Mouse (Mus musculus) kidney, adult 2 months (tissue): ENCODE data around the gene Fgd4. TPM values are rescaled to one million over a fixed set of nuclear protein-coding genes. Genes with fewer than 3 reads are reported as not detected.
A peak's percentile ranks its signal among the peaks of the same experiment; 100 is the strongest.

ENCODE experiments used
- DNase-seq: peaks from one replicate; pipeline ENCODE4 v3.0.0; 2021
- H3K27ac ChIP-seq: fragments of 200-500 bp; 2 replicates; pipeline ENCODE4 v1.5.1; 2012; ENCODE audit warnings: low read depth, low read length, control low read depth, inconsistent platforms; ENCODE audit not compliant: insufficient read depth
- H3K27me3 ChIP-seq: fragments of 200-500 bp; replicated peaks from 2 replicates; pipeline ENCODE4 v1.6.1; 2012; ENCODE audit warnings: mild to moderate bottlenecking, moderate library complexity, low read length, inconsistent platforms; ENCODE audit not compliant: control insufficient read depth, insufficient read depth
- H3K36me3 ChIP-seq: fragments of 200-500 bp; 2 replicates; pipeline ENCODE4 v1.6.1; 2012; ENCODE audit warnings: mild to moderate bottlenecking, moderate library complexity, low read length, inconsistent platforms; ENCODE audit not compliant: control insufficient read depth, insufficient read depth
- H3K4me1 ChIP-seq: fragments of 200-500 bp; 2 replicates; pipeline ENCODE4 v1.6.1; 2011; ENCODE audit warnings: low read length; ENCODE audit not compliant: control insufficient read depth, insufficient read depth
- H3K4me3 ChIP-seq: fragments of 200-500 bp; 2 replicates; pipeline ENCODE4 v1.5.1; 2011; ENCODE audit warnings: mild to moderate bottlenecking, low read depth, low read length, control low read depth; ENCODE audit not compliant: insufficient read depth
- CTCF ChIP-seq: fragments of 200-500 bp; conservative IDR thresholded peaks from 2 replicates; pipeline ENCODE4 v1.5.1; 2011; ENCODE audit warnings: low read depth, mild to moderate bottlenecking, control low read depth, low read length, moderate library complexity, mixed read lengths; ENCODE audit not compliant: insufficient read depth, insufficient read length
- POLR2A ChIP-seq: fragments of 200-500 bp; IDR thresholded peaks from one replicate; pipeline ENCODE4 v1.6.1; 2011; ENCODE audit warnings: low read depth, low read length, control low read depth
- WGBS: fragments of 180-500 bp; shearing (Covaris S2); methylation state at CpG from one replicate; pipeline ENCODE4 v1.1.7; 2018; 5-methylcytosine and 5-hydroxymethylcytosine counted together
- polyA plus RNA-seq: library from polyadenylated mRNA; depleted of rRNA; stranded (reverse); fragments of >200 nt; gene quantifications from 2 replicates; pipeline ENCODE4 v1.2.3, GENCODE M21; 2012

Fgd4 gene
- polyA plus RNA-seq, 1 experiment: 7.0 TPM

DNA sequence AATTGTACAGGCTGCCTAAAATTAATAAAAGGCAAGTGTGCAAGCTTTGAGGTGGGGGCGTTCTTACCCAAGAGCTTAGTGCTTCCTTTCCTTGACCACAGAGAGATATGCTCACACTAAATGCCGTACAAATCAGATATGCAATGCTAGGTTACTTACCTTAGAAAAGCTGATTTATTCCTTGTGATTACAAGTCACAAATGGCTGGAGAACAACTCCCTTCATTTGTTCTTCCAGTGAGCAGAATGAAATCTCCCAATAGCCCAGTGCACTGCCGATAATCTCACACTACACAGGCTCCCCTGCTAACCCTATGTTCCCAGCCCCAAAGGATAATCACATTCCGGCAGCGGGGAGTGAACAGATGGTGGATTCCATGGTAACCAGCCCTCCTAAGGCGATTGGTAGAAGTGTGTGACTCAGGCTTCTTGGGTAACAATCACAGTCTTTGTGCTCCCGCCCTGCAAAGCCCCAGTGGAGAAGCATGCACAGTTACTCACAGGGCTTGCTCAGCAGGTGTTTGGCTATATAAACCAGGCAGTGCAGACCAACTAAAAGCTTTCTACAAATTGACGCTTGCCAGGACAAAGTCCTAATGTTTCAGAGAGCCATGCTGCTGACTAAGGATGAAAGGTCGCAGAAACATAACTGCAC is 40.3 kb downstream of the Fgd4 start:
- H3K36me3 ChIP-seq: no peaks in the 10 kb centered on the region
- WGBS: 21% methylated on average over 9 of the region's 9 CpGs
- H3K27me3 ChIP-seq: no peaks in the 10 kb centered on the region
- peak; percentile 91 for DNase-seq
- peak overlapping the region; percentile 18; the same call in 1 of the 2 replicates for H3K4me3 ChIP-seq
- peak overlapping the region; percentile 53 for H3K27ac ChIP-seq
- 0 out of 2 replicates have a peak, but pooled peaks cover 5% of the 10 kb centered on the region for H3K4me1 ChIP-seq
- no peak for TF ChIP-seq POLR2A
- no peak for TF ChIP-seq CTCF

DNA sequence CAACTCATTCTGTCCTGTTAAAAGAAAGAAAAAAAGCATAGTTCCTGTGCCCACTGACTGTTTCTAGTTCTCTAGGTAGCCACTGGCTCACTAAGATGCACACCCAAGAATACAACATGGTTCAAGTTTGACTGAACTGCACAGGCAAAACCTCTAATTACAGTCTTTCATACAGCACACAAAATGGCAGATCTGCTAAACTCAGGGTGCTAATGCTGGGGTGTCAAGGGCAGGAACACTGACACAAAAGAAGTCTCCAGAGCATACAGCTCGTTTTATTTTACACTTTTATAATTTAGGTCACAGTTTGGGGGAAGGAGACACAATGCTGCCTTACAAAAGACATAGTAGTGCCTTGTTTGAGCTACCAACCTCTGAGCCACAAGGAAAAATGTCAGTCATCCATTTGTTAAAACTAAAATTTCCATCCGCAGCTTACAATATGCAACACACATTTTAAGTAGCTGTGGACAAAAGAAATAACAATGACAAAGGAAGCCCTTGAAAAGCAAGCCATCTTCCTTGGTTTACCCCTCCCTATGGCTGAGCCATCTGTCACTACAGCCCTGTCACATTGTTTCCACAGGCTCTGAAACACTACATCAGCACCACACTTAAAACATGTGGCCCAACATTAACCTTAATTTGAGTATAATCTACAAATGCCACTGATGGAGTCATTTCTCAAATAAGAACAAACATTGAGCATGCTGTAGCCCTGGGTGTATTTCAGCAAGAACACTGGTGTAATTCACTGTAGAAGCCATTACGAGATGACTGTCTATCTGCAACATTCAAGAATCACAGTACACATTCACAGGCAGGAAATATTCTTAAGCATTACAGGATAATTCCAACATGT is 41.1 kb downstream of the Fgd4 start:
- 0 out of 2 replicates have a peak, but pooled peaks cover 5% of the 10 kb centered on the region for H3K4me1 ChIP-seq
- no peak overlapping the region for H3K4me3 ChIP-seq
- H3K27ac ChIP-seq: no peak overlapping the region
- no peaks in the 10 kb centered on the region for H3K36me3 ChIP-seq
- no peaks in the 10 kb centered on the region for H3K27me3 ChIP-seq
- DNase-seq: no peak
- TF ChIP-seq CTCF (no peak), POLR2A (no peak)
- WGBS: 79% methylated on average over 3 of the region's 3 CpGs

DNA sequence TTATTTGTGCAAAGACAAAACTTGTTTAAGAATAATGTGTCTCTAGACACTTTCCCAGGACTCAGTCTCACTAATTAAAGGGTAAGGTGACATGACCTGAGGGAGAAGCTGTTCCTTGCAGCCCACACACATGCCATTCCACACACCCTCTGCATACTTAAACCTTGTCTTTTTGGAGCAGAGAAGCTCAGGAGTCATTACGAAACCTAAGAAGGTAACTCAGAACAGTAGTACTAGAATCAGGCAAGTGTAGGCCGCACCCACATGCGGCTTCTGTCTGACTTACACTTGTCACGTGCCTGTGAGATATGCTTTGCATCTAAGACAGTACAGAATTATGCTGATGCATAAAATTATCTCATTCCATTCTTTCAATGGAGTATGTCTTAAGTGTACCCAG is 42.6 kb downstream of the Fgd4 start:
- H3K27ac ChIP-seq: no peak overlapping the region
- no peaks in the 10 kb centered on the region for H3K36me3 ChIP-seq
- H3K4me1 ChIP-seq: 0 out of 2 replicates have a peak, but pooled peaks cover 5% of the 10 kb centered on the region
- 75% methylated on average over 4 of the region's 4 CpGs for WGBS
- H3K27me3 ChIP-seq: no peaks in the 10 kb centered on the region
- H3K4me3 ChIP-seq: no peak overlapping the region
- DNase-seq: no peak
- no peak for TF ChIP-seq CTCF
- TF ChIP-seq POLR2A: no peak

DNA sequence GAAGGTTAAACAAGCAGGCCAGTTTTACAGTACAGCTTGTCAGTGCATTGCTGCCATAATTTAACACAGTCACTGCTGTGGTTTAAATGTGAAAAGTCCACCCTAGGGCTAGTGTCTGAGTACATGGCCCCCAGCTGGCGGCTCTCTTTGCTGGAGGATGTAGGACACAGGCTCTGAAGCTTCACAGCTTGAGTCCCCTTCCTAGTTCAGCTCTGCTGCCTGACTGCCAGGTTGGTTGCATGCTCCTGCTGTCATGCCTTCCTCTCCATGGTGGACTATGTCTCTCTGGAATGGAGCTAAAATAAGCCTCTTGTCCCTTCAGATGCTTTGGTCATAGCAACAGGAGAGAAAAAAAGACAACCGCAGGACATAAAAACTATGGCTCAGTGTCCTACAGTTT is 46.3 kb downstream of the Fgd4 start:
- no peaks in the 10 kb centered on the region for H3K27me3 ChIP-seq
- no peak for DNase-seq
- 70% methylated on average over 2 of the region's 2 CpGs for WGBS
- no peak overlapping the region for H3K4me3 ChIP-seq
- no peaks in the 10 kb centered on the region for H3K36me3 ChIP-seq
- H3K27ac ChIP-seq: no peak overlapping the region
- 0 out of 2 replicates have a peak, but pooled peaks cover 9% of the 10 kb centered on the region for H3K4me1 ChIP-seq
- no peak for TF ChIP-seq CTCF
- no peak for TF ChIP-seq POLR2A

DNA sequence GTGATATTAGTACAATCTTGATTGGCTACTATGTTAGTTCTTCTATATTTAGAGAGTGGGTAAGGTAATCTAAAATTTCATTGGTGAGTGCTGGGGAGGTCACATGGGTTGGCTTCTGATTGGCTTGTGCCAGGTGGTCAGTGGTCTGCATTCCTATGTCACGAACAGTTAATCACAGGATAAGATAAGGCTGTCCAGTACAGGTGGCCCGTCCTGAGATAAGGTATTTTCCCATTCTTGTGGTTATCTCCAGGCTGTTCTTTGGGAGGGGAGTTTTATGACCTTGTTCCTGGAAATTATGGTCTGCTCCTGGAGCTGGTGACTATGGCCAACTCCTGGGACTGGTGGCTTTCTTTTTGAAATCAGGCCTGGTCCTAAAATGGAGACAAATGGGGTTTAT is 48.2 kb downstream of the Fgd4 start:
- no peak overlapping the region for H3K4me3 ChIP-seq
- 90% methylated on average over 2 of the region's 2 CpGs for WGBS
- TF ChIP-seq CTCF (no peak), POLR2A (no peak)

DNA sequence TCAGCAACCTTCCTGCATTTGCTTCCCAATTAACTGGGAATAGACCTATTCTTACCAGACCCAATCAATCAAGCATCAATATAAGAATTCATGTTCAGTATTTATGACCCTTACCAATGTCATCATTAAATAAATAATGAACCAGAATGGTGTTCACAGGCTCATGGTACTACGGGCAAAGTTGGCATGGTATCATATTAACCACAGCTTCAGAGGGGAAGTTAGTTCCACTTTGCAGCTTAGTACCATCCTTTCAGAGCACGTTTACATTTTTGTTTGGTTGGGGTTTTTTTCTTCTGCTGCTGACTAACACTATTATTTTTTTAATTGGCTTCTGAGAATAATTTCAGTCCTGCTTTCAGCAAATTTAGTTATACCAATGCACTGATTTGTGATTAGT is 51.2 kb downstream of the Fgd4 start:
- 0 out of 2 replicates have a peak, but pooled peaks cover 4% of the 10 kb centered on the region for H3K4me1 ChIP-seq
- no peak overlapping the region for H3K4me3 ChIP-seq
- no peaks in the 10 kb centered on the region; the same call in 1 of the 2 replicates for H3K27me3 ChIP-seq
- 36% methylated on average over 2 of the region's 2 CpGs for WGBS
- H3K36me3 ChIP-seq: no peaks in the 10 kb centered on the region
- no peak for DNase-seq
- TF ChIP-seq CTCF (no peak), POLR2A (no peak)
- H3K27ac ChIP-seq: no peak overlapping the region

More for the DNA sequence above, 48.2 kb downstream of the Fgd4 start:
- Histone ChIP-seq H3K27me3 (no peaks in the 10 kb centered on the region), H3K4me1 (0 out of 2 replicates have a peak, but pooled peaks cover 4% of the 10 kb centered on the region), H3K27ac (no peak overlapping the region), H3K36me3 (no peaks in the 10 kb centered on the region)
- no peak for DNase-seq

DNA sequence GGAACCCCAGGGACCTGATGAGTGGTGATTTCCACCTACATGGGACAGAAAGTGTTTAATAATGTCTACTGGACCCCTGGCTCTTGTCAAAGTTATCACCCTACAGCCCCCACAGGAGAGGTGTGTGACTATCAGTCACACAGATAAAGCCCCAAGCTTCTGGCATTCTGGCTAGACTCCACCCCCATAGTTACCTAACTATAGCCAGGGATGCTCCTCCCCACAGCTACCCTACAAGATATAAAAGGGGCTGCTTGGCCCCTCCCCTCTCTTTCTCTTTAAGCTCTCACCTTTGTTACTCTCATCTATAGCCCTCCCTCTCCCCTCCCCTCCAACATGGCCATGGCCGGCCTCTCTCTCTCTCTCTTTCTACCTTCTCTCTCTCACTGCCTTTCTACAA is 53.7 kb downstream of the Fgd4 start:
- Histone ChIP-seq H3K27me3 (no peaks in the 10 kb centered on the region; the same call in 1 of the 2 replicates), H3K4me1 (0 out of 2 replicates have a peak, but pooled peaks cover 4% of the 10 kb centered on the region), H3K36me3 (no peaks in the 10 kb centered on the region), H3K4me3 (no peak overlapping the region), H3K27ac (no peak overlapping the region)
- no peak for DNase-seq
- TF ChIP-seq CTCF (no peak), POLR2A (no peak)
- 70% methylated on average over 1 of the region's 1 CpGs for WGBS
